Mouse (Mus musculus): Measurements from ENCODE around the gene Ice2.

The Ice2 gene

GRCm38 (mm10) chr9:69397760-69398452, at the start of gene Ice2:
Gene Ice2 (plus strand): TSS chr9:69397906.
- peak; percentile 74 for DNase-seq (ENCODE audit: low read depth, low spot score)

- no peak for DNase-seq (ENCODE audit: low read depth, low spot score)
These were observed 48.2 kb upstream of the Ice2 start for GRCm38 (mm10) chr9:69349537-69349936.

- DNase-seq (ENCODE audit: low read depth, low spot score), result no peak
These were observed 43.5 kb upstream of the Ice2 start for GRCm38 (mm10) chr9:69354228-69354627.

- peak; percentile 72 for DNase-seq (ENCODE audit: low read depth, low spot score)
These were observed 39.9 kb upstream of the Ice2 start for GRCm38 (mm10) chr9:69357834-69358233.

GRCm38 (mm10) chr9:69358797-69359196, 38.9 kb upstream of the Ice2 start:
- DNase-seq (ENCODE audit: low read depth, low spot score), result no peak

GRCm38 (mm10) chr9:69361951-69362445, 35.7 kb upstream of the Ice2 start:
- no peak for DNase-seq (ENCODE audit: low read depth, low spot score)

- DNase-seq (ENCODE audit: low read depth, low spot score), result no peak
These were observed 34.9 kb upstream of the Ice2 start for GRCm38 (mm10) chr9:69362766-69363165.

GRCm38 (mm10) chr9:69364117-69364516, 33.6 kb upstream of the Ice2 start:
- no peak for DNase-seq (ENCODE audit: low read depth, low spot score)

GRCm38 (mm10) chr9:69367055-69367454, 30.7 kb upstream of the Ice2 start:
- DNase-seq (ENCODE audit: low read depth, low spot score), result no peak

- DNase-seq (ENCODE audit: low read depth, low spot score), result peak; percentile 69
These were observed 29.6 kb upstream of the Ice2 start for GRCm38 (mm10) chr9:69368071-69368470.

- DNase-seq (ENCODE audit: low read depth, low spot score), result no peak
These were observed 26.5 kb upstream of the Ice2 start for GRCm38 (mm10) chr9:69371046-69371724.

GRCm38 (mm10) chr9:69372871-69373270, 24.8 kb upstream of the Ice2 start:
- DNase-seq (ENCODE audit: low read depth, low spot score), result no peak

- peak; percentile 12 for DNase-seq (ENCODE audit: low read depth, low spot score)
These were observed 20.6 kb upstream of the Ice2 start for GRCm38 (mm10) chr9:69376982-69377653.

GRCm38 (mm10) chr9:69377654-69378045, 20.1 kb upstream of the Ice2 start:
- no peak for DNase-seq (ENCODE audit: low read depth, low spot score)

- DNase-seq (ENCODE audit: low read depth, low spot score), result no peak
These were observed 17.2 kb upstream of the Ice2 start for GRCm38 (mm10) chr9:69380546-69380945.

- no peak for DNase-seq (ENCODE audit: low read depth, low spot score)
These were observed 16.0 kb upstream of the Ice2 start for GRCm38 (mm10) chr9:69381741-69382140.

- DNase-seq (ENCODE audit: low read depth, low spot score), result no peak
These were observed 13.2 kb upstream of the Ice2 start for GRCm38 (mm10) chr9:69384475-69384874.

- no peak for DNase-seq (ENCODE audit: low read depth, low spot score)
These were observed 12.8 kb upstream of the Ice2 start for GRCm38 (mm10) chr9:69384905-69385304.

GRCm38 (mm10) chr9:69387296-69387695, 10.4 kb upstream of the Ice2 start:
- no peak for DNase-seq (ENCODE audit: low read depth, low spot score)

- no peak for DNase-seq (ENCODE audit: low read depth, low spot score)
These were observed 7.1 kb upstream of the Ice2 start for GRCm38 (mm10) chr9:69390631-69391030.

GRCm38 (mm10) chr9:69394234-69394633, 3.5 kb upstream of the Ice2 start:
- DNase-seq (ENCODE audit: low read depth, low spot score), result no peak

GRCm38 (mm10) chr9:69397432-69397759, 310 bp upstream of the Ice2 start:
- DNase-seq (ENCODE audit: low read depth, low spot score), result no peak

GRCm38 (mm10) chr9:69398453-69398850, 746 bp downstream of the Ice2 start:
- no peak for DNase-seq (ENCODE audit: low read depth, low spot score)
